Mouse (Mus musculus) forebrain, embryonic 11.5 days (tissue): ENCODE results near the gene Pglyrp1. TPM values are rescaled to one million over a fixed set of nuclear protein-coding genes. Genes with fewer than 3 reads are reported as not detected.

ENCODE experiments used
- ATAC-seq: fragments of 200-750 bp; cut with Nextera tagmentation; replicated peaks from 2 replicates; pipeline ENCODE4 v1.8.0; 2017; ENCODE audit warnings: moderate TSS enrichment; ENCODE audit not compliant: low FRiP score
- DNase-seq: peaks from one replicate; pipeline ENCODE4 v3.0.0-alpha.2; 2017; ENCODE audit warnings: low spot score
- H3K27ac ChIP-seq: fragments of 300-500 bp; sonication (generic); 2 replicates; pipeline ENCODE4 v1.5.1; 2014; ENCODE audit warnings: low read depth, low read length
- H3K27me3 ChIP-seq: fragments of 300-500 bp; sonication (generic); 2 replicates; pipeline ENCODE4 v1.6.1; 2014; ENCODE audit warnings: mild to moderate bottlenecking, low read length, mixed read lengths; ENCODE audit not compliant: control insufficient read depth, insufficient read depth
- H3K36me3 ChIP-seq: fragments of 300-500 bp; sonication (generic); 2 replicates; pipeline ENCODE4 v1.6.1; 2014; ENCODE audit warnings: mild to moderate bottlenecking, low read length, moderate library complexity, mixed read lengths; ENCODE audit not compliant: control insufficient read depth, insufficient read depth
- H3K4me1 ChIP-seq: fragments of 300-500 bp; sonication (generic); replicated peaks from 2 replicates; pipeline ENCODE4 v1.6.1; 2014; ENCODE audit warnings: low read length, mixed read lengths; ENCODE audit not compliant: control insufficient read depth, insufficient read depth
- H3K4me2 ChIP-seq: fragments of 300-500 bp; sonication (generic); 2 replicates; pipeline ENCODE4 v1.6.1; 2014; ENCODE audit warnings: low read depth, mild to moderate bottlenecking, low read length, moderate library complexity, mixed read lengths; ENCODE audit not compliant: severe bottlenecking
- H3K4me3 ChIP-seq: fragments of 300-500 bp; sonication (generic); 2 replicates; pipeline ENCODE4 v1.5.1; 2014; ENCODE audit warnings: low read depth, low read length
- H3K9ac ChIP-seq: fragments of 300-500 bp; sonication (generic); 2 replicates; pipeline ENCODE4 v1.6.1; 2014; ENCODE audit warnings: low read length
- H3K9me3 ChIP-seq: fragments of 300-500 bp; sonication (generic); 2 replicates; pipeline ENCODE4 v1.6.1; 2016; ENCODE audit warnings: low read length, mixed read lengths; ENCODE audit not compliant: control insufficient read depth
- WGBS: fragments of 180-500 bp; shearing (Covaris S2); extraction: QIAGEN DNeasy Blood & Tissue Kit; methylation state at CpG from one replicate; pipeline ENCODE4 v1.1.7; 2014; 5-methylcytosine and 5-hydroxymethylcytosine counted together
- polyA plus RNA-seq: library from polyadenylated mRNA; unstranded; fragments of >200 nt; fragmentation: Nextera tagmentation; extraction: Ambion mirVana; gene quantifications from 2 replicates; pipeline ENCODE4 v1.2.1, GENCODE M21; 2014

The Pglyrp1 gene
- polyA plus RNA-seq, 1 experiment from 2014 or later, result 0.94 TPM

- peaks cover 4% of the 10 kb centered on the region for H3K27me3 ChIP-seq
- DNase-seq, result peak; percentile 64
- H3K9me3 ChIP-seq, result no peaks in the 10 kb centered on the region
- no peak overlapping the region; the same call in 1 of the 2 replicates for H3K4me3 ChIP-seq
- H3K27ac ChIP-seq, result no peak overlapping the region
- H3K4me1 ChIP-seq, result peaks cover 10% of the 10 kb centered on the region
- no peak overlapping the region for H3K9ac ChIP-seq
- peak; percentile 34; the same call in 1 of the 2 replicates for ATAC-seq
- no peaks in the 10 kb centered on the region for H3K36me3 ChIP-seq
- no peak overlapping the region for H3K4me2 ChIP-seq
- 30% methylated on average over 27 of the region's 27 CpGs for WGBS
These were observed 21.9 kb downstream of the Pglyrp1 start for GRCm38 (mm10) chr7:18893009-18893408.

- Histone ChIP-seq H3K4me2 (peak overlapping the region; percentile 67), H3K27ac (no peak overlapping the region), H3K27me3 (peaks cover 4% of the 10 kb centered on the region), H3K4me1 (peaks cover 10% of the 10 kb centered on the region), H3K36me3 (no peaks in the 10 kb centered on the region), H3K9ac (peak overlapping the region; percentile 57), H3K4me3 (peak overlapping the region; percentile 28), H3K9me3 (no peaks in the 10 kb centered on the region)
- DNase-seq (peak; percentile 79), ATAC-seq (peak; percentile 58)
- 2% methylated on average over 41 of the region's 41 CpGs for WGBS
These were observed 22.7 kb downstream of the Pglyrp1 start for GRCm38 (mm10) chr7:18893651-18894430.

GRCm38 (mm10) chr7:18896536-18896935 is 25.4 kb downstream of the Pglyrp1 start:
- Histone ChIP-seq H3K4me2 (no peak overlapping the region), H3K27ac (no peak overlapping the region), H3K27me3 (peaks cover 4% of the 10 kb centered on the region), H3K9me3 (no peaks in the 10 kb centered on the region), H3K36me3 (no peaks in the 10 kb centered on the region), H3K4me3 (no peak overlapping the region), H3K4me1 (peaks cover 10% of the 10 kb centered on the region), H3K9ac (no peak overlapping the region)
- DNase-seq (no peak), ATAC-seq (no peak)
- WGBS, result 53% methylated on average over 5 of the region's 5 CpGs

- Histone ChIP-seq H3K4me2 (no peak overlapping the region), H3K27me3 (no peaks in the 10 kb centered on the region), H3K36me3 (no peaks in the 10 kb centered on the region; the same call in 1 of the 2 replicates), H3K4me3 (no peak overlapping the region), H3K4me1 (no peaks in the 10 kb centered on the region), H3K9me3 (no peaks in the 10 kb centered on the region), H3K9ac (no peak overlapping the region), H3K27ac (no peak overlapping the region)
- 81% methylated on average over 2 of the region's 2 CpGs for WGBS
- DNase-seq (no peak), ATAC-seq (no peak)
These were observed 29.4 kb downstream of the Pglyrp1 start for GRCm38 (mm10) chr7:18900513-18900912.

- no peak for ATAC-seq
- Histone ChIP-seq H3K36me3 (no peaks in the 10 kb centered on the region; the same call in 1 of the 2 replicates), H3K27ac (no peak overlapping the region), H3K9ac (no peak overlapping the region), H3K4me3 (no peak overlapping the region), H3K4me1 (no peaks in the 10 kb centered on the region), H3K9me3 (no peaks in the 10 kb centered on the region), H3K27me3 (no peaks in the 10 kb centered on the region), H3K4me2 (no peak overlapping the region)
- no peak for DNase-seq
- 73% methylated on average over 3 of the region's 3 CpGs for WGBS
These were observed 31.4 kb downstream of the Pglyrp1 start for GRCm38 (mm10) chr7:18902486-18902885.

- Histone ChIP-seq H3K27ac (no peak overlapping the region), H3K27me3 (no peaks in the 10 kb centered on the region), H3K36me3 (no peaks in the 10 kb centered on the region; the same call in 1 of the 2 replicates), H3K9me3 (no peaks in the 10 kb centered on the region), H3K9ac (no peak overlapping the region), H3K4me3 (no peak overlapping the region), H3K4me2 (no peak overlapping the region), H3K4me1 (peaks cover 2% of the 10 kb centered on the region; the same call in 1 of the 2 replicates)
- WGBS, result 64% methylated on average over 3 of the region's 3 CpGs
- DNase-seq, result no peak
- no peak for ATAC-seq
These were observed 33.8 kb downstream of the Pglyrp1 start for GRCm38 (mm10) chr7:18904971-18905370.

- no peak overlapping the region for H3K27ac ChIP-seq
- 7% methylated on average over 17 of the region's 17 CpGs for WGBS
- H3K9ac ChIP-seq, result peak overlapping the region; percentile 58
- H3K4me3 ChIP-seq, result peak overlapping the region; percentile 63
- ATAC-seq (peak; percentile 3; the same call in 1 of the 2 replicates), DNase-seq (no peak)
- H3K4me2 ChIP-seq, result peak overlapping the region; percentile 50
- no peaks in the 10 kb centered on the region for H3K36me3 ChIP-seq
- H3K27me3 ChIP-seq, result no peaks in the 10 kb centered on the region
- H3K4me1 ChIP-seq, result peaks cover 2% of the 10 kb centered on the region; the same call in 1 of the 2 replicates
- no peaks in the 10 kb centered on the region for H3K9me3 ChIP-seq
These were observed 38.7 kb downstream of the Pglyrp1 start for GRCm38 (mm10) chr7:18909797-18910196.

GRCm38 (mm10) chr7:18910241-18910831 is 39.2 kb downstream of the Pglyrp1 start, which contains the start of gene Ccdc61:
Gene Ccdc61 (minus strand): TSS chr7:18910415.
- peak; percentile 97 for DNase-seq
- Histone ChIP-seq H3K9me3 (no peaks in the 10 kb centered on the region), H3K9ac (peak within 1 kb of the TSS; percentile 58), H3K4me2 (peak within 1 kb of the TSS; percentile 57), H3K27ac (no peak within 1 kb of the TSS), H3K27me3 (no peaks in the 10 kb centered on the region), H3K4me3 (peak within 1 kb of the TSS; percentile 63), H3K4me1 (peaks cover 2% of the 10 kb centered on the region; the same call in 1 of the 2 replicates), H3K36me3 (no peaks in the 10 kb centered on the region)
- peak; percentile 99 for ATAC-seq
- under 1% methylated on average over 33 of the region's 33 CpGs for WGBS
